Mouse (Mus musculus) hindbrain, embryonic 11.5 days (tissue): ENCODE measurements around the gene E130308A19Rik. TPM values are rescaled to one million over a fixed set of nuclear protein-coding genes. Genes with fewer than 3 reads are reported as not detected.
A peak's percentile ranks its signal among the peaks of the same experiment; 100 is the strongest.

Experiments
- ATAC-seq: fragments of 200-750 bp; cut with Nextera tagmentation; 2 replicates; pipeline ENCODE4 v1.8.0; 2017; ENCODE audit warnings: mild to moderate bottlenecking, moderate TSS enrichment, moderate library complexity; ENCODE audit not compliant: low FRiP score
- DNase-seq: peaks from one replicate; pipeline ENCODE4 v3.0.0-alpha.2; 2015; ENCODE audit warnings: low spot score
- H3K27ac ChIP-seq: fragments of 300-500 bp; sonication (generic); 2 replicates; pipeline ENCODE4 v1.5.1; 2014; ENCODE audit warnings: mild to moderate bottlenecking, low read depth, low read length
- H3K27me3 ChIP-seq: fragments of 300-500 bp; sonication (generic); 2 replicates; pipeline ENCODE4 v1.6.1; 2014; ENCODE audit warnings: mild to moderate bottlenecking, low read length, moderate library complexity, mixed read lengths; ENCODE audit not compliant: control insufficient read depth, insufficient read depth
- H3K36me3 ChIP-seq: fragments of 300-500 bp; sonication (generic); 2 replicates; pipeline ENCODE4 v1.6.1; 2014; ENCODE audit warnings: mild to moderate bottlenecking, low read length, moderate library complexity, mixed read lengths; ENCODE audit not compliant: control insufficient read depth, insufficient read depth
- H3K4me1 ChIP-seq: fragments of 300-500 bp; sonication (generic); replicated peaks from 2 replicates; pipeline ENCODE4 v1.6.1; 2014; ENCODE audit warnings: low read length, mixed read lengths; ENCODE audit not compliant: control insufficient read depth, insufficient read depth
- H3K4me2 ChIP-seq: fragments of 300-500 bp; sonication (generic); replicated peaks from 2 replicates; pipeline ENCODE4 v1.6.1; 2014; ENCODE audit warnings: mild to moderate bottlenecking, low read depth, low read length
- H3K4me3 ChIP-seq: fragments of 300-500 bp; sonication (generic); 2 replicates; pipeline ENCODE4 v1.5.1; 2014; ENCODE audit warnings: low read depth, low read length
- H3K9ac ChIP-seq: fragments of 300-500 bp; sonication (generic); 2 replicates; pipeline ENCODE4 v1.6.1; 2014; ENCODE audit warnings: low read depth, low read length
- H3K9me3 ChIP-seq: fragments of 300-500 bp; sonication (generic); 2 replicates; pipeline ENCODE4 v1.6.1; 2016; ENCODE audit warnings: low read length; ENCODE audit not compliant: control insufficient read depth
- WGBS: fragments of 180-500 bp; shearing (Covaris S2); extraction: QIAGEN DNeasy Blood & Tissue Kit; methylation state at CpG from one replicate; pipeline ENCODE4 v1.1.7; 2014; 5-methylcytosine and 5-hydroxymethylcytosine counted together
- polyA plus RNA-seq: library from polyadenylated mRNA; unstranded; fragments of >200 nt; fragmentation: Nextera tagmentation; extraction: Ambion mirVana; gene quantifications from 2 replicates; pipeline ENCODE4 v1.2.1, GENCODE M21; 2014

E130308A19Rik gene
- polyA plus RNA-seq, 1 experiment from 2014 or later = 56.6 TPM

DNA sequence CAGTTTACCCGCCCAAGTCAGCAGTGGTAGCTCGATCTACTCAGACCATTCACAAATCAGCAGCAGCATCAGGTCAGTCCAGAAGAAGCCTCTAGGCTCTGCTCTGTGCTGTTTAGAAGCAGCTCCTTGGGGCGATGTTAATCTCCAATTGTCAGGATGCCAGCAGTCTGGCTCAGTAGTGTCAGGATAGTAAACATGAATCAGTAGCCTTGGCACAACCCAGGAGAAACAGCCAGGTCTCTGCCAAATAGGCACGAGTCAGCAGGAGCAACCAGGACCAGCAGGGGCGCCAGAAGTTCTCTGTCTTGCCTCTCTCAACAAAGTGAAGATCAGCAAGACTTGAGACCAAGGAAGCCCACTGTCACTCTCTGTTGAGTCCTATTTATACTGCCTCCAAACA lies 83.3 kb downstream of the E130308A19Rik start:
- Histone ChIP-seq H3K27ac (no peak overlapping the region), H3K27me3 (no peaks in the 10 kb centered on the region), H3K4me1 (0 out of 2 replicates have a peak, but pooled peaks cover 4% of the 10 kb centered on the region), H3K4me3 (no peak overlapping the region), H3K9me3 (no peaks in the 10 kb centered on the region), H3K9ac (no peak overlapping the region), H3K36me3 (no peaks in the 10 kb centered on the region), H3K4me2 (no peak overlapping the region)
- DNase-seq = no peak
- 91% methylated on average over 5 of the region's 5 CpGs for WGBS
- no peak for ATAC-seq

DNA sequence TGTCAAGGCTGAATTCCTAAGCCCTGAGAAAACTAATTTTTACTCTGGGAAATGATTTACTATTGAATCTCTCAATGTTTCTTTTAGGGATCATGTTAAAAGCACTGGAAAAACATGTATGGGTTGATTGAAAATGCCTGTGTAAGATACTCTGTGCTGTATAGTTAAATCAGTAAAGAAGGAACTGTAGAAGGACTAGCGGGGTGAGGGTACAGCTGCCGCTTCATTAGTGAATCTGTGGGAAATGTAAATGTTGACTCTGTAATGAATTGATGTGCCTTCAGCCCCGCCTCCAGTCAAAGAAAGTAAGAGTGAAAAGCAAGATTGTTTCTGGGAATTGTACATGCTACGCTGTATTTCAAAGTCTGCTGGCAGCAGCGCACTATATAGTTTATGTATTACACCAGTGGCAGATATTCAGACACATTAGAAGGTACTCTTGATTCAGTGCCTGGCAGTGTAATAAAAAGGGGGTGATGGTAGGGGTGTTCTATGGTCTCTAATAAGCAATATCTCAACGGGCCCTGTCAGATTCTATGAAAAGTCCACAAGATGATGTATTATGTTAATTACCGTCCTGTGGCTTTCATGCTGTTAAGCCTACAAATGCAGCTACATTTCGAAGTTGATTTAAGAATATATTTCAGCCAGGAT lies 84.9 kb downstream of the E130308A19Rik start:
- 61% methylated on average over 8 of the region's 8 CpGs for WGBS
- Histone ChIP-seq H3K9ac (no peak overlapping the region), H3K27ac (no peak overlapping the region; the same call in 1 of the 2 replicates), H3K4me3 (no peak overlapping the region), H3K4me1 (0 out of 2 replicates have a peak, but pooled peaks cover 4% of the 10 kb centered on the region), H3K9me3 (no peaks in the 10 kb centered on the region), H3K4me2 (no peak overlapping the region), H3K36me3 (no peaks in the 10 kb centered on the region), H3K27me3 (no peaks in the 10 kb centered on the region)
- peak; percentile 24 for DNase-seq
- ATAC-seq = peak; percentile 76

GRCm38 (mm10) chr4:59712451-59712850 lies 86.4 kb downstream of the E130308A19Rik start:
- H3K27me3 ChIP-seq = no peaks in the 10 kb centered on the region
- H3K27ac ChIP-seq = no peak overlapping the region
- no peaks in the 10 kb centered on the region for H3K9me3 ChIP-seq
- ATAC-seq = no peak
- H3K4me2 ChIP-seq = no peak overlapping the region
- H3K4me1 ChIP-seq = peaks cover 6% of the 10 kb centered on the region; the same call in 1 of the 2 replicates
- H3K36me3 ChIP-seq = no peaks in the 10 kb centered on the region
- H3K9ac ChIP-seq = no peak overlapping the region
- 50% methylated on average over 6 of the region's 6 CpGs for WGBS
- H3K4me3 ChIP-seq = no peak overlapping the region
- no peak for DNase-seq

GRCm38 (mm10) chr4:59712955-59713354 lies 86.9 kb downstream of the E130308A19Rik start:
- Histone ChIP-seq H3K27ac (no peak overlapping the region), H3K4me2 (no peak overlapping the region), H3K4me1 (peaks cover 6% of the 10 kb centered on the region; the same call in 1 of the 2 replicates), H3K27me3 (no peaks in the 10 kb centered on the region), H3K36me3 (no peaks in the 10 kb centered on the region), H3K9ac (no peak overlapping the region), H3K4me3 (no peak overlapping the region), H3K9me3 (no peaks in the 10 kb centered on the region)
- no peak for ATAC-seq
- no peak for DNase-seq
- 61% methylated on average over 2 of the region's 2 CpGs for WGBS

DNA sequence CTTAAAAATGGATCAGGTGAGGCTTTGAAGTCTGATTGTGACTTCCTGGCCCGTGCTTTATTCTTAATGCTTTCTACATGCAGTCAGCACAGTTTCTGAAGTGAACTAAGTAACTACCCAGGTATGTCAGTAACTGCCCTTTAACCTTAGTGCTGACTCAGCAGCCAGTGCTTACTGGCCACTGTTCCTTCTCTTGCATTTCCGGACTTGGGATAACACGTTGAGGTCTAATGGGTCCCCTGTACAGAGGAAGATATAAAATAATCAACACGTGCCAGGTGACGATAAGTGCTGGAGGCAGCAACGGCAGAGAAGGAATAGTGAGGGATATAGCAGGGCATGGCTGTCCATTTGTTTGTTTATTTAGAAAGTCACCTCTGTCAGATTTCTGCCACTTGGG lies 88.5 kb downstream of the E130308A19Rik start:
- no peak for DNase-seq
- no peaks in the 10 kb centered on the region for H3K36me3 ChIP-seq
- H3K9me3 ChIP-seq = no peaks in the 10 kb centered on the region
- no peak overlapping the region for H3K4me2 ChIP-seq
- H3K27me3 ChIP-seq = no peaks in the 10 kb centered on the region
- no peak for ATAC-seq
- peaks cover 6% of the 10 kb centered on the region; the same call in 1 of the 2 replicates for H3K4me1 ChIP-seq
- no peak overlapping the region for H3K27ac ChIP-seq
- H3K4me3 ChIP-seq = no peak overlapping the region
- 84% methylated on average over 6 of the region's 6 CpGs for WGBS
- H3K9ac ChIP-seq = no peak overlapping the region

GRCm38 (mm10) chr4:59714926-59715325 lies 88.9 kb downstream of the E130308A19Rik start:
- Histone ChIP-seq H3K27ac (no peak overlapping the region), H3K4me2 (no peak overlapping the region), H3K36me3 (no peaks in the 10 kb centered on the region), H3K27me3 (no peaks in the 10 kb centered on the region), H3K9me3 (no peaks in the 10 kb centered on the region), H3K4me1 (peaks cover 6% of the 10 kb centered on the region; the same call in 1 of the 2 replicates), H3K9ac (no peak overlapping the region), H3K4me3 (no peak overlapping the region)
- 77% methylated on average over 7 of the region's 7 CpGs for WGBS
- DNase-seq (no peak), ATAC-seq (no peak)

DNA sequence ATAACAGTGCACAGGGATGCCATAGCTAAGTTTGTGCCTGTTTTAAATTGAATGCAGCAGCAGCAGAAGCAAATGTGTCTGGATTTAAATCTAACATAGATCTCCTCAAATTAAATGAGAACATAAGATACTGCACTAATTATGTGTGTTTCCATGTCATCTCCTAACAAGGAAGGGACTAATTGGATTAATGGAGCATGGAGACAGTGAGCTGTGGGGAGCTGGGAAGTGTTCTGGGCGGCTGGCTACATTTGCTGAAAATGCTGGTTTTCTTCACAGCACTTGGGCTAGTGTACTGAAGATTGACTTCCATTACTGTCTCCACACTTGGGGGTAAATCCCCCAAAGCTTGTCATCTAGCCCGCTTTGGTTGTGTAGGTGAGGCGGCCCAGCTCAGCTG lies 89.5 kb downstream of the E130308A19Rik start:
- DNase-seq (no peak), ATAC-seq (no peak)
- Histone ChIP-seq H3K36me3 (no peaks in the 10 kb centered on the region; the same call in 1 of the 2 replicates), H3K4me3 (no peak overlapping the region), H3K4me1 (peaks cover 6% of the 10 kb centered on the region; the same call in 1 of the 2 replicates), H3K9ac (no peak overlapping the region), H3K4me2 (no peak overlapping the region), H3K27ac (no peak overlapping the region), H3K27me3 (no peaks in the 10 kb centered on the region), H3K9me3 (no peaks in the 10 kb centered on the region)
- 79% methylated on average over 3 of the region's 3 CpGs for WGBS

GRCm38 (mm10) chr4:59717349-59717748 lies 91.3 kb downstream of the E130308A19Rik start:
- DNase-seq = no peak
- H3K27ac ChIP-seq = no peak overlapping the region
- WGBS = 81% methylated on average over 4 of the region's 4 CpGs
- H3K4me2 ChIP-seq = no peak overlapping the region
- no peaks in the 10 kb centered on the region for H3K9me3 ChIP-seq
- no peaks in the 10 kb centered on the region for H3K27me3 ChIP-seq
- peaks cover 5% of the 10 kb centered on the region; the same call in 1 of the 2 replicates for H3K4me1 ChIP-seq
- no peak overlapping the region for H3K9ac ChIP-seq
- no peak for ATAC-seq
- H3K36me3 ChIP-seq = no peaks in the 10 kb centered on the region; the same call in 1 of the 2 replicates
- no peak overlapping the region for H3K4me3 ChIP-seq

- no peak overlapping the region for H3K27ac ChIP-seq
- H3K36me3 ChIP-seq = no peaks in the 10 kb centered on the region; the same call in 1 of the 2 replicates
- no peaks in the 10 kb centered on the region for H3K27me3 ChIP-seq
- no peak overlapping the region for H3K9ac ChIP-seq
- no peak for ATAC-seq
- H3K4me2 ChIP-seq = no peak overlapping the region
- no peak for DNase-seq
- H3K9me3 ChIP-seq = no peaks in the 10 kb centered on the region
- H3K4me3 ChIP-seq = no peak overlapping the region
- H3K4me1 ChIP-seq = peaks cover 2% of the 10 kb centered on the region; the same call in 1 of the 2 replicates
- 88% methylated on average over 8 of the region's 8 CpGs for WGBS
Observed at GRCm38 (mm10) chr4:59718542-59718941, 92.5 kb downstream of the E130308A19Rik start.
